Mouse (Mus musculus) right cerebral cortex, postnatal 10 days (tissue): ENCODE results near the gene Cdh23.

Source experiments
- DNase-seq, 2 experiments: peaks; one replicate each; pipeline ENCODE4 v3.0.0; 2021; ENCODE audit warnings: low spot score in 2 of 2

Cdh23 gene

GRCm38 (mm10) chr10:60261530-60261929 is 434.8 kb downstream of the Cdh23 start:
- DNase-seq, result no peak

GRCm38 (mm10) chr10:60260557-60261294 is 435.6 kb downstream of the Cdh23 start:
- DNase-seq, result no peak

GRCm38 (mm10) chr10:60257261-60257825 is 438.9 kb downstream of the Cdh23 start:
- no peak for DNase-seq

- DNase-seq, result no peak
These were observed 440.2 kb downstream of the Cdh23 start for GRCm38 (mm10) chr10:60256088-60256487.
